Mouse (Mus musculus) large intestine, adult 2 months (tissue): ENCODE results near the gene Tbc1d1. TPM values are rescaled to one million over a fixed set of nuclear protein-coding genes. Genes with fewer than 3 reads are reported as not detected.

Experiments
- DNase-seq: peaks from one replicate; pipeline ENCODE4 v3.0.0-alpha.2; 2012; ENCODE audit warnings: low read depth, low spot score
- WGBS: fragments of 180-500 bp; shearing (Covaris S2); methylation state at CpG from one replicate; pipeline ENCODE4 v1.1.7; 2018; 5-methylcytosine and 5-hydroxymethylcytosine counted together
- polyA plus RNA-seq: library from polyadenylated mRNA; depleted of rRNA; stranded (reverse); fragments of >200 nt; gene quantifications from 2 replicates; pipeline ENCODE4 v1.2.3, GENCODE M21; 2012

Tbc1d1 gene
- polyA plus RNA-seq, 1 experiment, result 14.4 TPM

GRCm38 (mm10) chr5:64159781-64160704, 3.9 kb downstream of the Tbc1d1 start:
- DNase-seq, result no peak
- under 1% methylated on average over 61 of the region's 63 CpGs for WGBS

- DNase-seq, result no peak
- WGBS, result under 1% methylated on average over 23 of the region's 23 CpGs
These were observed 4.7 kb downstream of the Tbc1d1 start for GRCm38 (mm10) chr5:64160705-64161391.

- WGBS, result 79% methylated on average over 3 of the region's 3 CpGs
- DNase-seq, result no peak
These were observed 5.8 kb downstream of the Tbc1d1 start for GRCm38 (mm10) chr5:64161917-64162316.

GRCm38 (mm10) chr5:64162582-64162981, 6.5 kb downstream of the Tbc1d1 start:
- WGBS, result 86% methylated on average over 5 of the region's 5 CpGs
- no peak for DNase-seq

GRCm38 (mm10) chr5:64164414-64164813, 8.3 kb downstream of the Tbc1d1 start:
- DNase-seq, result no peak
- WGBS, result 92% methylated on average over 3 of the region's 3 CpGs

- no peak for DNase-seq
- 88% methylated on average over 2 of the region's 2 CpGs for WGBS
These were observed 9.7 kb downstream of the Tbc1d1 start for GRCm38 (mm10) chr5:64165826-64166225.

- 92% methylated on average over 10 of the region's 10 CpGs for WGBS
- DNase-seq, result no peak
These were observed 13.0 kb downstream of the Tbc1d1 start for GRCm38 (mm10) chr5:64168990-64169540.

GRCm38 (mm10) chr5:64172884-64173283, 16.8 kb downstream of the Tbc1d1 start:
- no peak for DNase-seq
- WGBS, result 80% methylated on average over 3 of the region's 3 CpGs

GRCm38 (mm10) chr5:64173302-64173701, 17.2 kb downstream of the Tbc1d1 start:
- WGBS, result 91% methylated on average over 16 of the region's 16 CpGs
- no peak for DNase-seq

- DNase-seq, result no peak
- 68% methylated on average over 5 of the region's 5 CpGs for WGBS
These were observed 18.4 kb downstream of the Tbc1d1 start for GRCm38 (mm10) chr5:64174429-64174935.

GRCm38 (mm10) chr5:64180548-64180947, 24.4 kb downstream of the Tbc1d1 start:
- DNase-seq, result no peak
- 80% methylated on average over 8 of the region's 8 CpGs for WGBS

GRCm38 (mm10) chr5:64183712-64184111, 27.6 kb downstream of the Tbc1d1 start:
- no peak for DNase-seq
- WGBS, result 66% methylated on average over 4 of the region's 4 CpGs

GRCm38 (mm10) chr5:64185257-64185656, 29.2 kb downstream of the Tbc1d1 start:
- WGBS, result 69% methylated on average over 7 of the region's 7 CpGs
- no peak for DNase-seq

GRCm38 (mm10) chr5:64186566-64186965, 30.5 kb downstream of the Tbc1d1 start:
- WGBS, result 35% methylated on average over 5 of the region's 5 CpGs
- DNase-seq, result no peak

- no peak for DNase-seq
- 72% methylated on average over 3 of the region's 3 CpGs for WGBS
These were observed 32.1 kb downstream of the Tbc1d1 start for GRCm38 (mm10) chr5:64188083-64188648.

GRCm38 (mm10) chr5:64190892-64191291, 34.8 kb downstream of the Tbc1d1 start:
- DNase-seq, result no peak
- WGBS, result 98% methylated on average over 5 of the region's 5 CpGs

- DNase-seq, result no peak
- 52% methylated on average over 11 of the region's 11 CpGs for WGBS
These were observed 37.2 kb downstream of the Tbc1d1 start for GRCm38 (mm10) chr5:64193353-64193752.

- DNase-seq, result no peak
- 90% methylated on average over 1 of the region's 1 CpGs for WGBS
These were observed 40.3 kb downstream of the Tbc1d1 start for GRCm38 (mm10) chr5:64196250-64196865.

GRCm38 (mm10) chr5:64196866-64197321, 40.8 kb downstream of the Tbc1d1 start:
- no peak for DNase-seq
- WGBS, result 52% methylated on average over 5 of the region's 5 CpGs
